Comparison of ENCODE assay signal across 8 mouse cellular contexts in genomic region chr1:185362677-185363520, GRCm38 (mm10). TPM values are rescaled to one million over a fixed set of nuclear protein-coding genes. Genes with fewer than 3 reads are reported as not detected.
DNase-seq lines count a peak whose midpoint lies in the region; ATAC-seq and TF ChIP-seq lines count a peak whose summit lies in the region.

Gene Eprs, plus strand, starts transcription at chr1:185363044.

- peaks cover 30% of the 10 kb centered on the region for H3K36me3 ChIP-seq in E14TG2a.4 (ENCODE audit: insufficient read depth, low read length)
- peaks cover 13% of the 10 kb centered on the region for H3K36me3 ChIP-seq in forebrain, embryonic 12.5 days (replicated peaks)
- peaks cover 10% of the 10 kb centered on the region for H3K36me3 ChIP-seq in heart, postnatal 0 days (replicated peaks; ENCODE audit: control insufficient read depth, insufficient read depth, low read length)
- H3K36me3 ChIP-seq in liver, embryonic 16.5 days (ENCODE audit: control insufficient read depth, insufficient read depth) = peaks cover 1% of the 10 kb centered on the region; the same call in 1 of the 2 replicates
- peaks cover 12% of the 10 kb centered on the region for H3K36me3 ChIP-seq in neural tube, embryonic 13.5 days
- H3K36me3 ChIP-seq in testis, adult 2 months (ENCODE audit: control insufficient read depth, insufficient read depth, low read length) = no peaks in the 10 kb centered on the region

- peak within 1 kb of the TSS; percentile 72 for H3K4me2 ChIP-seq in forebrain, embryonic 12.5 days
- H3K4me2 ChIP-seq in heart, postnatal 0 days (ENCODE audit: low read depth, low read length) = peak within 1 kb of the TSS; percentile 91
- H3K4me2 ChIP-seq in liver, embryonic 16.5 days (ENCODE audit: low read depth, low read length) = peak within 1 kb of the TSS; percentile 89
- peak within 1 kb of the TSS; percentile 75 for H3K4me2 ChIP-seq in neural tube, embryonic 13.5 days

- ATAC-seq in forebrain, embryonic 12.5 days (ENCODE audit: low FRiP score) = peak; percentile 96
- peak; percentile 97 for ATAC-seq in heart, postnatal 0 days (ENCODE audit: insufficient read depth, low read depth)
- ATAC-seq in liver, embryonic 16.5 days (ENCODE audit: low read depth) = peak; percentile 98
- ATAC-seq in neural tube, embryonic 13.5 days (ENCODE audit: low read depth) = peak; percentile 97

- peak; percentile 86 for TF ChIP-seq POLR2A in testis, adult 2 months (IDR thresholded peaks at IDR 0.05; ENCODE audit: control insufficient read depth, low read depth, low read length)

- peak within 1 kb of the TSS; percentile 68 for H3K9ac ChIP-seq in forebrain, embryonic 12.5 days
- peak within 1 kb of the TSS; percentile 97 for H3K9ac ChIP-seq in heart, postnatal 0 days (replicated peaks; ENCODE audit: low read depth, low read length)
- H3K9ac ChIP-seq in liver, embryonic 16.5 days (ENCODE audit: low read depth, low read length) = peak within 1 kb of the TSS; percentile 92
- peak within 1 kb of the TSS; percentile 89 for H3K9ac ChIP-seq in neural tube, embryonic 13.5 days

- H3K4me3 ChIP-seq in E14TG2a.4 (replicated peaks; ENCODE audit: low read length) = peak within 1 kb of the TSS; percentile 97
- H3K4me3 ChIP-seq in forebrain, embryonic 12.5 days (replicated peaks) = peak within 1 kb of the TSS; percentile 72
- peak within 1 kb of the TSS; percentile 99 for H3K4me3 ChIP-seq in heart, postnatal 0 days (ENCODE audit: low read depth, low read length)
- peak within 1 kb of the TSS; percentile 97 for H3K4me3 ChIP-seq in liver, embryonic 16.5 days (ENCODE audit: low read depth, low read length)
- peak within 1 kb of the TSS; percentile 95 for H3K4me3 ChIP-seq in neural tube, embryonic 13.5 days
- peak within 1 kb of the TSS; percentile 98 for H3K4me3 ChIP-seq in testis, adult 2 months (ENCODE audit: control insufficient read depth, low read depth, low read length)

- no peaks in the 10 kb centered on the region for H3K9me3 ChIP-seq in E14TG2a.4 (ENCODE audit: low read length)
- H3K9me3 ChIP-seq in forebrain, embryonic 12.5 days = no peaks in the 10 kb centered on the region
- H3K9me3 ChIP-seq in heart, postnatal 0 days (replicated peaks; ENCODE audit: control insufficient read depth, low read length) = no peaks in the 10 kb centered on the region
- H3K9me3 ChIP-seq in liver, embryonic 16.5 days (replicated peaks; ENCODE audit: control insufficient read depth, low read length) = no peaks in the 10 kb centered on the region
- H3K9me3 ChIP-seq in neural tube, embryonic 13.5 days = no peaks in the 10 kb centered on the region

- TF ChIP-seq CTCF in E14TG2a.4 (conservative IDR thresholded peaks at IDR 0.05; ENCODE audit: low read length) = no peak
- no peak for TF ChIP-seq CTCF in heart, postnatal 0 days (IDR thresholded peaks at IDR 0.05; ENCODE audit: low read depth)
- TF ChIP-seq CTCF in testis, adult 2 months (IDR thresholded peaks at IDR 0.05; ENCODE audit: control insufficient read depth, insufficient read depth, insufficient replicate concordance, low read depth, low read length) = no peak

- peaks cover 38% of the 10 kb centered on the region for H3K4me1 ChIP-seq in E14TG2a.4 (replicated peaks; ENCODE audit: low read depth, low read length)
- peaks cover 25% of the 10 kb centered on the region for H3K4me1 ChIP-seq in forebrain, embryonic 12.5 days
- H3K4me1 ChIP-seq in heart, postnatal 0 days (ENCODE audit: control insufficient read depth, insufficient read depth) = peaks cover 19% of the 10 kb centered on the region; the same call in 1 of the 2 replicates
- H3K4me1 ChIP-seq in liver, embryonic 16.5 days (ENCODE audit: control insufficient read depth, low read depth, low read length) = peaks cover 19% of the 10 kb centered on the region
- peaks cover 35% of the 10 kb centered on the region for H3K4me1 ChIP-seq in neural tube, embryonic 13.5 days (replicated peaks)
- peaks cover 4% of the 10 kb centered on the region for H3K4me1 ChIP-seq in testis, adult 2 months (ENCODE audit: control insufficient read depth, insufficient read depth, low read length)

- DNase-seq in c-Kit-positive CD71-positive TER-119-positive erythroid progenitor cells, embryonic 14.5 days (ENCODE audit: low spot score) = peak; percentile 98
- peak; percentile 98 for DNase-seq in heart, postnatal 0 days (ENCODE audit: low spot score)
- DNase-seq in kidney, postnatal 4 days = peak; percentile 99 to 100

- no peak for TF ChIP-seq EP300 in heart, postnatal 0 days (IDR thresholded peaks at IDR 0.05; ENCODE audit: low read depth)

- peak within 1 kb of the TSS; percentile 86 for H3K27ac ChIP-seq in forebrain, embryonic 12.5 days
- H3K27ac ChIP-seq in heart, postnatal 0 days (ENCODE audit: low read depth) = peak within 1 kb of the TSS; percentile 98
- peak within 1 kb of the TSS; percentile 95 for H3K27ac ChIP-seq in liver, embryonic 16.5 days (ENCODE audit: low read length)
- H3K27ac ChIP-seq in neural tube, embryonic 13.5 days (replicated peaks) = peak within 1 kb of the TSS; percentile 93
- H3K27ac ChIP-seq in testis, adult 2 months (ENCODE audit: control insufficient read depth, insufficient read depth, low read depth, low read length) = peak within 1 kb of the TSS; percentile 89

- under 1% methylated on average over 91 of the region's 92 CpGs for WGBS in forebrain, embryonic 12.5 days
- WGBS in heart, postnatal 0 days = under 1% methylated on average over 92 of the region's 92 CpGs
- WGBS in liver, embryonic 16.5 days (ENCODE audit: insufficient replicate concordance) = under 1% methylated on average over 92 of the region's 92 CpGs
- WGBS in neural tube, embryonic 13.5 days = under 1% methylated on average over 92 of the region's 92 CpGs

- H3K27me3 ChIP-seq in E14TG2a.4 (ENCODE audit: insufficient read depth, low read length) = no peaks in the 10 kb centered on the region
- no peaks in the 10 kb centered on the region for H3K27me3 ChIP-seq in forebrain, embryonic 12.5 days
- H3K27me3 ChIP-seq in heart, postnatal 0 days (ENCODE audit: control insufficient read depth, insufficient read depth, low read length) = no peaks in the 10 kb centered on the region
- H3K27me3 ChIP-seq in liver, embryonic 16.5 days (ENCODE audit: control insufficient read depth, insufficient read depth, low read depth, low read length) = no peaks in the 10 kb centered on the region
- no peaks in the 10 kb centered on the region for H3K27me3 ChIP-seq in neural tube, embryonic 13.5 days
- no peaks in the 10 kb centered on the region for H3K27me3 ChIP-seq in testis, adult 2 months (ENCODE audit: control insufficient read depth, insufficient read depth, low read length)

RNA-seq across cellular contexts. Expression of gene Eprs, which starts in this region (rescaled TPM):
- polyA plus RNA-seq in forebrain, embryonic 12.5 days (2016; fragmentation: Nextera tagmentation; extraction: Ambion mirVana) = 128 and 137 TPM in 2 replicates
- total RNA-seq in heart, postnatal 0 days (2014; rRNA removed; ENCODE audit: low replicate concordance) = 39.8 and 45.6 TPM in 2 replicates
- 73.0 and 75.8 TPM in 2 replicates for polyA plus RNA-seq in heart, postnatal 0 days (2015; fragmentation: Nextera tagmentation; extraction: Ambion mirVana)
- 67.2 and 79.3 TPM in 2 replicates for polyA plus RNA-seq in liver, embryonic 16.5 days (2015; fragmentation: Nextera tagmentation; extraction: Ambion mirVana)
- 134 and 135 TPM in 2 replicates for polyA plus RNA-seq in neural tube, embryonic 13.5 days (2015; fragmentation: Nextera tagmentation; extraction: Ambion mirVana)
- 13.7 and 15.3 TPM in 2 replicates for polyA plus RNA-seq in testis, adult 2 months (2012; rRNA removed)

Comparison
In these comparisons a context has a peak if more than half of its experiments do, and no peak if none do; other contexts are left out.
1. Peak in every context shown above with its lines: DNase-seq, ATAC-seq, H3K4me3 ChIP-seq and H3K27ac ChIP-seq.